Mouse (Mus musculus): ENCODE results near the gene Ltbp2. TPM values are rescaled to one million over a fixed set of nuclear protein-coding genes. Genes with fewer than 3 reads are reported as not detected.

The Ltbp2 gene
- total RNA-seq, 2 experiments from 2014 or later = 1.4 to 2.0 TPM

GRCm38 (mm10) chr12:84814663-84815325 lies 61.5 kb downstream of the Ltbp2 start:
- intact Hi-C loops (cut with DNase I) = no loop called here
- no peak for DNase-seq (ENCODE audit: extremely low spot score in 1 of 2, low spot score in 2 of 2)

GRCm38 (mm10) chr12:84813773-84814172 lies 62.6 kb downstream of the Ltbp2 start:
- intact Hi-C loops (cut with DNase I) = no loop called here
- DNase-seq (ENCODE audit: extremely low spot score in 1 of 2, low spot score in 2 of 2) = no peak

GRCm38 (mm10) chr12:84812004-84812403 lies 64.3 kb downstream of the Ltbp2 start:
- DNase-seq (ENCODE audit: extremely low spot score in 1 of 2, low spot score in 2 of 2) = no peak
- intact Hi-C loops (cut with DNase I) = no loop called here

- DNase-seq (ENCODE audit: extremely low spot score in 1 of 2, low spot score in 2 of 2) = no peak
- intact Hi-C loops (cut with DNase I) = no loop called here
Measured at GRCm38 (mm10) chr12:84811510-84811909, 64.8 kb downstream of the Ltbp2 start.

- intact Hi-C loops (cut with DNase I) = no loop called here
Measured at GRCm38 (mm10) chr12:84810810-84811209, 65.5 kb downstream of the Ltbp2 start.

GRCm38 (mm10) chr12:84809033-84809432 lies 67.3 kb downstream of the Ltbp2 start:
- DNase-seq (ENCODE audit: extremely low spot score in 1 of 2, low spot score in 2 of 2) = no peak
- intact Hi-C loops (cut with DNase I) = no loop called here

More at GRCm38 (mm10) chr12:84810810-84811209, 65.5 kb downstream of the Ltbp2 start:
- no peak for DNase-seq (ENCODE audit: extremely low spot score in 1 of 2, low spot score in 2 of 2)

GRCm38 (mm10) chr12:84807351-84807750 lies 69.0 kb downstream of the Ltbp2 start:
- intact Hi-C loops (cut with DNase I) = no loop called here
- no peak for DNase-seq (ENCODE audit: extremely low spot score in 1 of 2, low spot score in 2 of 2)

GRCm38 (mm10) chr12:84806726-84807125 lies 69.6 kb downstream of the Ltbp2 start:
- DNase-seq (ENCODE audit: extremely low spot score in 1 of 2, low spot score in 2 of 2) = no peak
- intact Hi-C loops (cut with DNase I) = no loop called here

GRCm38 (mm10) chr12:84806010-84806409 lies 70.3 kb downstream of the Ltbp2 start:
- no peak for DNase-seq (ENCODE audit: extremely low spot score in 1 of 2, low spot score in 2 of 2)
- intact Hi-C loops (cut with DNase I) = no loop called here

GRCm38 (mm10) chr12:84805228-84805842 lies 71.0 kb downstream of the Ltbp2 start:
- intact Hi-C loops (cut with DNase I) = no loop called here
- no peak for DNase-seq (ENCODE audit: extremely low spot score in 1 of 2, low spot score in 2 of 2)

GRCm38 (mm10) chr12:84802625-84803024 lies 73.7 kb downstream of the Ltbp2 start:
- intact Hi-C loops (cut with DNase I) = no loop called here
- DNase-seq (ENCODE audit: extremely low spot score in 1 of 2, low spot score in 2 of 2) = no peak

- intact Hi-C loops (cut with DNase I) = no loop called here
- DNase-seq (ENCODE audit: extremely low spot score in 1 of 2, low spot score in 2 of 2) = no peak
Measured at GRCm38 (mm10) chr12:84801532-84802110, 74.7 kb downstream of the Ltbp2 start.

- no peak for DNase-seq (ENCODE audit: extremely low spot score in 1 of 2, low spot score in 2 of 2)
- intact Hi-C loops (cut with DNase I) = no loop called here
Measured at GRCm38 (mm10) chr12:84800419-84800818, 75.9 kb downstream of the Ltbp2 start.

- intact Hi-C loops (cut with DNase I) = no loop called here
- DNase-seq (ENCODE audit: extremely low spot score in 1 of 2, low spot score in 2 of 2) = no peak
Measured at GRCm38 (mm10) chr12:84799086-84799485, 77.2 kb downstream of the Ltbp2 start.

GRCm38 (mm10) chr12:84794647-84795046 lies 81.7 kb downstream of the Ltbp2 start:
- intact Hi-C loops (cut with DNase I) = no loop called here

GRCm38 (mm10) chr12:84792629-84793028 lies 83.7 kb downstream of the Ltbp2 start:
- no peak for DNase-seq (ENCODE audit: extremely low spot score in 1 of 2, low spot score in 2 of 2)
- intact Hi-C loops (cut with DNase I) = no loop called here

More at GRCm38 (mm10) chr12:84794647-84795046, 81.7 kb downstream of the Ltbp2 start:
- no peak for DNase-seq (ENCODE audit: extremely low spot score in 1 of 2, low spot score in 2 of 2)

GRCm38 (mm10) chr12:84790853-84791252 lies 85.5 kb downstream of the Ltbp2 start:
- DNase-seq (ENCODE audit: extremely low spot score in 1 of 2, low spot score in 2 of 2) = no peak
- intact Hi-C loops (cut with DNase I) = no loop called here

GRCm38 (mm10) chr12:84786091-84786490 lies 90.2 kb downstream of the Ltbp2 start:
- intact Hi-C loops (cut with DNase I) = loop anchor here (10.0 kb wide), 1 partner anchor 89 kb away; the partner anchor contains the start of gene Ltbp2
- no peak for DNase-seq (ENCODE audit: extremely low spot score in 1 of 2, low spot score in 2 of 2)

- peak; percentile 80 to 91 for DNase-seq (ENCODE audit: extremely low spot score in 1 of 2, low spot score in 2 of 2)
- intact Hi-C loops (cut with DNase I) = loop anchor here (10.0 kb wide), 1 partner anchor 90 kb away; the partner anchor contains the start of gene Ltbp2
Measured at GRCm38 (mm10) chr12:84784604-84785381, 91.5 kb downstream of the Ltbp2 start.
